Mouse (Mus musculus): ENCODE data around the gene Hist1h2bn. TPM values are rescaled to one million over a fixed set of nuclear protein-coding genes. Genes with fewer than 3 reads are reported as not detected.
"Not testable (repeated sequence)": the region's sequence is repeated elsewhere in the genome, so short reads cannot be mapped to it uniquely, and the experiment has no call there.

The Hist1h2bn gene
- polyA plus RNA-seq, 1 experiment from 2014 or later = 1.8 TPM

DNA sequence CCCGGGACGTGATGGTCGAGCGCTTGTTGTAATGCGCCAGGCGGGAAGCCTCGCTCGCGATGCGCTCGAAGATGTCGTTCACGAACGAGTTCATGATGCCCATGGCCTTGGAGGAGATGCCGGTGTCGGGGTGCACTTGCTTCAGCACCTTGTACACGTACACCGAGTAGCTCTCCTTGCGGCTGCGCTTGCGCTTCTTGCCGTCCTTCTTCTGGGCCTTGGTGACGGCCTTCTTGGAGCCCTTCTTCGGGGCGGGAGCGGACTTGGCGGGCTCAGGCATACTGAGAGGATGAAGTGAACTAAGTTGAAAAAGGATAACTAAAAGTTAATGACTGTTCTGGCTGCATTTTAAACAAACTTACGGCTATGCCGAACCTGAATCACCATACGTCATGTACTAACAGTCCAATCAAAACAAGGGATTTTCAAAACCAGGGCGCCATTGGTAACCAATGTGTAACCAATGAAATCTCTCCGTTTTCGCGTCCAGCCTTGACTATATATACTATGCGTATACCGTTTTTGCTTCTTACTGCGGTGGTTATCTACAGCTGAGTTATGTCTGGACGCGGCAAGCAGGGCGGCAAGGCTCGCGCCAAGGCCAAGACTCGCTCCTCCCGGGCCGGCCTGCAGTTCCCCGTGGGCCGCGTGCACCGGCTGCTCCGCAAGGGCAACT lies 37.9 kb upstream of the Hist1h2bn start, which contains the start of the genes Hist1h2bl and Hist1h2ai:
TSS of gene Hist1h2bl (minus strand) at position 280 of the 676 bp plus-strand sequence.
TSS of gene Hist1h2ai (plus strand) at position 559 of the 676 bp plus-strand sequence.
- WGBS = under 1% methylated on average over 27 of the region's 50 CpGs
- not testable (repeated sequence) for H3K27me3 ChIP-seq (ENCODE audit: control insufficient read depth, insufficient read depth, low read length); H3K36me3 ChIP-seq (ENCODE audit: control insufficient read depth, insufficient read depth, low read length); H3K9me3 ChIP-seq (ENCODE audit: control insufficient read depth, low read length)
- DNase-seq (ENCODE audit: low spot score) (peak; percentile 85), ATAC-seq (ENCODE audit: insufficient number of reproducible peaks, low FRiP score, low TSS enrichment, low read depth) (peak; percentile 92)
- Histone ChIP-seq H3K27ac (replicated peaks; ENCODE audit: low read depth, low read length) (peak within 1 kb of the TSS; percentile 97), H3K4me2 (ENCODE audit: low read depth, severe bottlenecking) (peak within 1 kb of the TSS; percentile 77), H3K9ac (ENCODE audit: low read length) (peak within 1 kb of the TSS; percentile 71), H3K4me3 (ENCODE audit: low read depth, low read length) (peak within 1 kb of the TSS; percentile 43), H3K4me1 (ENCODE audit: control insufficient read depth, insufficient read depth, low read length) (peaks cover 10% of the 10 kb centered on the region)

DNA sequence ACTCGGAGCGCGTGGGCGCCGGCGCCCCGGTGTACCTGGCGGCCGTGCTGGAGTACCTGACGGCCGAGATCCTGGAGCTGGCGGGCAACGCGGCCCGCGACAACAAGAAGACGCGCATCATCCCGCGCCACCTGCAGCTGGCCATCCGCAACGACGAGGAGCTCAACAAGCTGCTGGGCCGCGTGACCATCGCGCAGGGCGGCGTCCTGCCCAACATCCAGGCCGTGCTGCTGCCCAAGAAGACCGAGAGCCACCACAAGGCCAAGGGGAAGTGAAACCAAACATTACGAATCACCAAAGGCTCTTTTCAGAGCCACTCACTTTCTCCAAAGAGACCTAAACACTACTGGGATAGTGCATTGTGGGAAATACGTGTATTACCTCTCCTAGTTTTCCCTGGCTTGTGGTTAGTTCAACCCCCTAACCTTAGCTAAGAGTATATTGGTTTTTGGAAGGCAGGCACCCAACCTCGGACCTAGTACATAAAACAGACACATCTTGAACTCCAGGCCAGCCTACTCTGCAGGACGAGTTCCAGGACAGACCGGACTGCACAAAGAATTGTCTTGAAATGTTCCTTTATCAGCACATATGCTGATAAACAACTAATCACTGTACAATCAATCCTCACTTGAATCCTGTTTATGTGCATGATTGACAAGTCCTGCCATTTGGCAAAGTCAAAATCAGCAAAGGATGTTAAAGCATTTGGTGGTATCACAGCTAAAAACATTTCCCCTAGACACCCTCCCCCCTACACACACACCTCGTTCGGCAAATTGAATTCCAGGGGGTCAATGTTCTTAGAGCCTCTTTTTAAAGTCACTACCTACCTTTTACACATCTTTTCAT lies 37.2 kb upstream of the Hist1h2bn start:
- H3K9me3 ChIP-seq (ENCODE audit: control insufficient read depth, low read length); H3K36me3 ChIP-seq (ENCODE audit: control insufficient read depth, insufficient read depth, low read length); H3K27me3 ChIP-seq (ENCODE audit: control insufficient read depth, insufficient read depth, low read length): not testable (repeated sequence)
- Histone ChIP-seq H3K9ac (ENCODE audit: low read length) (peak overlapping the region; percentile 71), H3K4me3 (ENCODE audit: low read depth, low read length) (peak overlapping the region; percentile 43), H3K4me1 (ENCODE audit: control insufficient read depth, insufficient read depth, low read length) (peaks cover 11% of the 10 kb centered on the region), H3K4me2 (ENCODE audit: low read depth, severe bottlenecking) (peak overlapping the region; percentile 77), H3K27ac (replicated peaks; ENCODE audit: low read depth, low read length) (peak overlapping the region; percentile 97)
- 0% methylated on average over 8 of the region's 38 CpGs for WGBS
- peak; percentile 80 for DNase-seq (ENCODE audit: low spot score)
- ATAC-seq (ENCODE audit: insufficient number of reproducible peaks, low FRiP score, low TSS enrichment, low read depth) = peak; percentile 2; the same call in 1 of the 2 replicates

DNA sequence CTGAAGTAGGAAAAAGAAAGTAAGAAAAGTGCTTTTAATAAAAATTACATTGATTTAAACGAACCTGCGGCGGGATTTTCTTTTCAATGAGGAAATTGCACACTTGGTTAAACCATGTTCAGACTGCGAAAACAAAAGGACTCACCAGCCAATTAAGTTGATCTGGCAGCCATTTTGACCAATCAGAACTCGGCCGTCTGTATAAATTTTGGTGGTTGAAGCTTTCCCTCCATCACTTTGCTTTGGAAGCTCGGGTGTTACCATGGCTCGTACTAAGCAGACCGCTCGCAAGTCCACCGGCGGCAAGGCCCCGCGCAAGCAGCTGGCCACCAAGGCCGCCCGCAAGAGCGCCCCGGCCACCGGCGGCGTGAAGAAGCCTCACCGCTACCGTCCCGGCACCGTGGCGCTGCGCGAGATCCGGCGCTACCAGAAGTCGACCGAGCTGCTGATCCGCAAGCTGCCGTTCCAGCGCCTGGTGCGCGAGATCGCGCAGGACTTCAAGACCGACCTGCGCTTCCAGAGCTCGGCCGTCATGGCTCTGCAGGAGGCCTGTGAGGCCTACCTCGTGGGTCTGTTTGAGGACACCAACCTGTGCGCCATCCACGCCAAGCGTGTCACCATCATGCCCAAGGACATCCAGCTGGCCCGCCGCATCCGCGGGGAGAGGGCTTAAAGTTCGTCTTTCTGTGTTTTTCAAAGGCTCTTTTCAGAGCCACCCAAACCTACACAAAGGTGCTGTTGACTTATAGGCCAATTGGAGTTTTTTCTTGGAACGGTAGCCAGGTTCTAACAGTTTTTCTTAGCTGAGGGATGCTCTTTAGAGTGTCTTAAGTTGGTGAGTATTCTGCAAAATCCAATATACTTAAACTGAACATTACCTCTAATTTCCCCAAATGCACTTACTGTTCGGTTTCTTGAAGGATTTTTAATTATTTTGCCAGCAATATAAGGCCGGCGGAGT lies 36.2 kb upstream of the Hist1h2bn start, which contains the start of gene Hist1h3h:
TSS of gene Hist1h3h (plus strand) at position 263 of the 961 bp plus-strand sequence.
- H3K36me3 ChIP-seq (ENCODE audit: control insufficient read depth, insufficient read depth, low read length); H3K9me3 ChIP-seq (ENCODE audit: control insufficient read depth, low read length); H3K27me3 ChIP-seq (ENCODE audit: control insufficient read depth, insufficient read depth, low read length): not testable (repeated sequence)
- DNase-seq (ENCODE audit: low spot score) (peak; percentile 90), ATAC-seq (ENCODE audit: insufficient number of reproducible peaks, low FRiP score, low TSS enrichment, low read depth) (peak; percentile 31; the same call in 1 of the 2 replicates)
- WGBS = under 1% methylated on average over 27 of the region's 56 CpGs
- Histone ChIP-seq H3K4me2 (ENCODE audit: low read depth, severe bottlenecking) (peak within 1 kb of the TSS; percentile 77), H3K9ac (ENCODE audit: low read length) (peak within 1 kb of the TSS; percentile 71), H3K4me3 (ENCODE audit: low read depth, low read length) (peak within 1 kb of the TSS; percentile 43), H3K27ac (replicated peaks; ENCODE audit: low read depth, low read length) (peak within 1 kb of the TSS; percentile 97), H3K4me1 (ENCODE audit: control insufficient read depth, insufficient read depth, low read length) (peaks cover 11% of the 10 kb centered on the region)

DNA sequence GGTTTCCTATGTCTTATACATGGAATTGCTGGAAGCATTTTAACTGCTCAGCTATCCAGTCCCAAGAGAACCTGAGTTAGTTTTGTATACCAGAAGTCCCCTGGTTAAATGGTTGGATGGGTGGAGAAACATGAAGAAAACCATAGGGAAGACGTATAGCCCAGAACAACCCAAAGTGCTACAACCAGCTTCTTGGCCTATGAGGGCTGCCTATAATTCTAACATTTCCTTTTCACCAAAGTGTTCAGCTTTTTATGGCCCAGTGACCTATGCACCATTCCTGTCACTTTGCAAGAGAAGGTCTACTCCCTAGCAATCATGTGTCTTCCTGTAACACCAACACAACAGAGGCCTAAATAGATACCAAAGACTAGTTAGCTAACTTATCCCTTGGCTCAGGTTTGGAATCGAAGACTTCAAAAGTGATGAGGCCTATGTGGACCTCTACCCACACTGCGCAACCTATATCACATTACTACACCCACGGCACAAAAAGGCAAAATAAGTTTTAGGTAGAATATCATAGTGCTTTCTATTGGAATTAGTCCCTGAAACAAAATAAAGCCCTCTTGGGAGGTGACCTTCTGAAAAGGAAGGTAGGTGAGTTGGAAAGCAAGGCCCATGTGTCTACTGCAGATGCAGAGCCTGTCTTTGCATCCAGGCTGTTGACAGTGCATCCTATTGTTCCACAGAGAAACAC lies 35.4 kb upstream of the Hist1h2bn start:
- no peak for ATAC-seq (ENCODE audit: insufficient number of reproducible peaks, low FRiP score, low TSS enrichment, low read depth)
- peaks cover 11% of the 10 kb centered on the region for H3K4me1 ChIP-seq (ENCODE audit: control insufficient read depth, insufficient read depth, low read length)
- H3K27me3 ChIP-seq (ENCODE audit: control insufficient read depth, insufficient read depth, low read length) = no peaks in the 10 kb centered on the region
- peak overlapping the region; percentile 42 for H3K4me3 ChIP-seq (ENCODE audit: low read depth, low read length)
- peak overlapping the region; percentile 66 for H3K9ac ChIP-seq (ENCODE audit: low read length)
- no peaks in the 10 kb centered on the region for H3K36me3 ChIP-seq (ENCODE audit: control insufficient read depth, insufficient read depth, low read length)
- H3K9me3 ChIP-seq (ENCODE audit: control insufficient read depth, low read length) = no peaks in the 10 kb centered on the region
- peak overlapping the region; percentile 88 for H3K27ac ChIP-seq (replicated peaks; ENCODE audit: low read depth, low read length)
- WGBS = 57% methylated on average over 4 of the region's 4 CpGs
- peak overlapping the region; percentile 72 for H3K4me2 ChIP-seq (ENCODE audit: low read depth, severe bottlenecking)
- peak; percentile 67 for DNase-seq (ENCODE audit: low spot score)

DNA sequence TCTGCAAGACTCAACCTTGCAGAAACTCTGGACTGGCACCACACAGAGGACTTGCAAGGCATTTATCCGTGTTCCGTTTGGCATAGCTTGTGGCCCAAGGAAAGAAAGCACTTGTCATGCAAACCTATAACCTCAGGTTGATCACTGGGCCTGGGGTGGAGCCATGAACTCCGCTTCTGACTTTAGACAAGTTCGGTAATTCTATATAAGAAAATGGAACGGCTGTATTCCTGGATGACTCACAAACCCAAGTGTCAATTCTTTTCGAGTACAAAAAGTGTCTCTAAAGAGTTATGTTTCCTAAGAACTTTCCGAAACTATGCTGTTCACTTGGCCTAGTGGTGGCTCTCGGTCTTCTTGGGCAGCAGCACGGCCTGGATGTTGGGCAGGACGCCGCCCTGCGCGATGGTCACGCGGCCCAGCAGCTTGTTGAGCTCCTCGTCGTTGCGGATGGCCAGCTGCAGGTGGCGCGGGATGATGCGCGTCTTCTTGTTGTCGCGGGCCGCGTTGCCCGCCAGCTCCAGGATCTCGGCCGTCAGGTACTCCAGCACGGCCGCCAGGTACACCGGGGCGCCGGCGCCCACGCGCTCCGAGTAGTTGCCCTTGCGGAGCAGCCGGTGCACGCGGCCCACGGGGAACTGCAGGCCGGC lies 32.7 kb upstream of the Hist1h2bn start:
- Histone ChIP-seq H3K27ac (replicated peaks; ENCODE audit: low read depth, low read length) (peak overlapping the region; percentile 96), H3K4me3 (ENCODE audit: low read depth, low read length) (peak overlapping the region; percentile 30), H3K4me2 (ENCODE audit: low read depth, severe bottlenecking) (peak overlapping the region; percentile 64), H3K9ac (ENCODE audit: low read length) (peak overlapping the region; percentile 82)
- peak; percentile 66 for DNase-seq (ENCODE audit: low spot score)
- H3K27me3 ChIP-seq (ENCODE audit: control insufficient read depth, insufficient read depth, low read length); H3K9me3 ChIP-seq (ENCODE audit: control insufficient read depth, low read length); H3K36me3 ChIP-seq (ENCODE audit: control insufficient read depth, insufficient read depth, low read length); H3K4me1 ChIP-seq (ENCODE audit: control insufficient read depth, insufficient read depth, low read length); ATAC-seq (ENCODE audit: insufficient number of reproducible peaks, low FRiP score, low TSS enrichment, low read depth): not testable (repeated sequence)
- WGBS = 3% methylated on average over 20 of the region's 44 CpGs

DNA sequence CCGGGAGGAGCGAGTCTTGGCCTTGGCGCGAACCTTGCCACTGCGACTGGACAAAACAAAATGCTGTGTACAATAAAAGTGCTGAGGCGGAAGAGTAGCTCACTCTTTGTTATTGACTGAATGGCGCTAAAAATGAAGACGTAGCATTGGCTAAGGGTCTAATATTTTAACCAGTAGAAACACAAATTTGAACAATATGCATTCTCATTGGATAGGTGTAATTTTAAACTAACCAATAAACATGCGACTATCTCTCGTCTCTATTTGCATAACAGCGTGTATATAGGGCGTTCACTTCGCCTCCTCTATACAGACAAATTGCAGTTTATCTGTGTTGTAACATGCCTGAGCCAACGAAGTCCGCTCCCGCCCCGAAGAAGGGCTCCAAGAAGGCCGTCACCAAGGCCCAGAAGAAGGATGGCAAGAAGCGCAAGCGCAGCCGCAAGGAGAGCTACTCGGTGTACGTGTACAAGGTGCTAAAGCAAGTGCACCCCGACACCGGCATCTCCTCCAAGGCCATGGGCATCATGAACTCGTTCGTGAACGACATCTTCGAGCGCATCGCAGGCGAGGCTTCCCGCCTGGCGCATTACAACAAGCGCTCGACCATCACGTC lies 32.1 kb upstream of the Hist1h2bn start, which contains the start of gene Hist1h2bm:
TSS of gene Hist1h2bm (plus strand) at position 288 of the 616 bp plus-strand sequence.
- not testable (repeated sequence) for H3K27me3 ChIP-seq (ENCODE audit: control insufficient read depth, insufficient read depth, low read length); H3K4me1 ChIP-seq (ENCODE audit: control insufficient read depth, insufficient read depth, low read length); H3K9me3 ChIP-seq (ENCODE audit: control insufficient read depth, low read length); H3K36me3 ChIP-seq (ENCODE audit: control insufficient read depth, insufficient read depth, low read length)
- ATAC-seq (ENCODE audit: insufficient number of reproducible peaks, low FRiP score, low TSS enrichment, low read depth) (peak; percentile 97), DNase-seq (ENCODE audit: low spot score) (peak; percentile 84)
- under 1% methylated on average over 37 of the region's 37 CpGs for WGBS
- Histone ChIP-seq H3K4me3 (ENCODE audit: low read depth, low read length) (peak within 1 kb of the TSS; percentile 30), H3K27ac (replicated peaks; ENCODE audit: low read depth, low read length) (peak within 1 kb of the TSS; percentile 96), H3K9ac (ENCODE audit: low read length) (peak within 1 kb of the TSS; percentile 82), H3K4me2 (ENCODE audit: low read depth, severe bottlenecking) (peak within 1 kb of the TSS; percentile 64)

Data from limb, embryonic 11.5 days (tissue).